25 mouse cellular contexts compared by ENCODE assay signal in the genomic region with DNA sequence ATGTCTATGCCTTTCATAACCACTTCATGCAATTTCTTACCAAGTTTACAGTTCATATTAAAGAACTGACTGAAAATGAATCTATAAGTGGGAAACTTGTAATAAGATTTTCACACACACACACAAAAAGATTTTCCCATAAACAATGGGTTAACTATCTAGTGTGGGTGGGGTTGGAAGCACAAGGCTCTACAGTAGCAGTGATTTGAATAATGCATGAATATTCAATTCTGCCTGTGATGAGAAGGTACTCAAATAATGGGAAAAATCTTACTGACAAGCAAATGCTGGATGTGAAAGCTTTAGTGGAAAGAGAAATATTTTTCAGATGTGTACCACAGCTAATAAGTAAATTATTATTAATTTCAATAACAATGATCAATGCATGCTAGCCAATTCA.
DNase-seq lines count a peak whose midpoint lies in the region; ATAC-seq lines count a peak whose summit lies in the region.
"Had no signal": no experiment of that assay in that cellular context is flagged by ENCODE, and none has a peak within 500 bp of the region (broad histone marks: within the 10 kb centered on the region; RNA-seq: fewer than 3 reads in every experiment).

No protein-coding gene starts in this region.

- H3K4me1 ChIP-seq in forebrain, embryonic 16.5 days (replicated peaks; ENCODE audit: control insufficient read depth, insufficient read depth, low read length) = no peaks in the 10 kb centered on the region
- no peaks in the 10 kb centered on the region for H3K4me1 ChIP-seq in forebrain, embryonic 11.5 days (replicated peaks; ENCODE audit: control insufficient read depth, insufficient read depth, low read length)
- no peaks in the 10 kb centered on the region; the same call in 1 of the 2 replicates for H3K4me1 ChIP-seq in midbrain, embryonic 13.5 days (replicated peaks)
- no peaks in the 10 kb centered on the region; the same call in 1 of the 2 replicates for H3K4me1 ChIP-seq in midbrain, embryonic 10.5 days
- H3K4me1 ChIP-seq in midbrain, embryonic 15.5 days = no peaks in the 10 kb centered on the region
- H3K4me1 ChIP-seq: embryonic facial prominence, embryonic 10.5 days; embryonic facial prominence, embryonic 13.5 days; hindbrain, embryonic 10.5 days; hindbrain, embryonic 13.5 days; intestine, embryonic 15.5 days had no signal

- H3K4me3 ChIP-seq in forebrain, embryonic 16.5 days (replicated peaks; ENCODE audit: low read length) = no peak overlapping the region
- no peak overlapping the region for H3K4me3 ChIP-seq in forebrain, embryonic 11.5 days (ENCODE audit: low read depth, low read length)
- H3K4me3 ChIP-seq in midbrain, embryonic 13.5 days (replicated peaks) = no peak overlapping the region
- H3K4me3 ChIP-seq in midbrain, embryonic 10.5 days = no peak overlapping the region
- no peak overlapping the region for H3K4me3 ChIP-seq in midbrain, embryonic 15.5 days
- H3K4me3 ChIP-seq: embryonic facial prominence, embryonic 10.5 days; embryonic facial prominence, embryonic 13.5 days; erythroblast, embryonic 14.5 days; gastrocnemius, adult 2 months; hindbrain, embryonic 10.5 days; hindbrain, embryonic 13.5 days; intestine, embryonic 15.5 days had no signal

- H3K9ac ChIP-seq in forebrain, embryonic 16.5 days (replicated peaks; ENCODE audit: low read depth, low read length) = no peak overlapping the region
- no peak overlapping the region for H3K9ac ChIP-seq in forebrain, embryonic 11.5 days (ENCODE audit: low read length)
- H3K9ac ChIP-seq in midbrain, embryonic 13.5 days (replicated peaks) = no peak overlapping the region
- no peak overlapping the region for H3K9ac ChIP-seq in midbrain, embryonic 15.5 days
- H3K9ac ChIP-seq: embryonic facial prominence, embryonic 13.5 days; hindbrain, embryonic 13.5 days; intestine, embryonic 15.5 days had no signal

- no peak for DNase-seq in forebrain, embryonic 11.5 days (ENCODE audit: low spot score)
- DNase-seq in midbrain, embryonic 10.5 days (ENCODE audit: low spot score) = no peak
- DNase-seq in kidney, postnatal 14 days = no peak
- DNase-seq: adrenal gland, adult 2 months; adrenal gland, postnatal 14 days; cerebellum, adult 11-12 months; cerebellum, adult 8-10 months; cerebellum, postnatal 10 days; cerebellum, postnatal 36 days; embryo, embryonic 11 days; gastrocnemius, adult 2 months; gastrocnemius, postnatal 14 days; heart, adult 11 months had no signal

- no peak overlapping the region for H3K27ac ChIP-seq in forebrain, embryonic 16.5 days (ENCODE audit: low read length)
- no peak overlapping the region for H3K27ac ChIP-seq in forebrain, embryonic 11.5 days (ENCODE audit: low read depth, low read length)
- no peak overlapping the region for H3K27ac ChIP-seq in midbrain, embryonic 13.5 days
- H3K27ac ChIP-seq in midbrain, embryonic 10.5 days (replicated peaks) = no peak overlapping the region
- H3K27ac ChIP-seq in midbrain, embryonic 15.5 days = no peak overlapping the region
- H3K27ac ChIP-seq: embryonic facial prominence, embryonic 10.5 days; embryonic facial prominence, embryonic 13.5 days; gastrocnemius, adult 2 months; hindbrain, embryonic 10.5 days; hindbrain, embryonic 13.5 days; intestine, embryonic 15.5 days had no signal

- no peaks in the 10 kb centered on the region for H3K9me3 ChIP-seq in forebrain, embryonic 16.5 days (ENCODE audit: control insufficient read depth, low read length)
- H3K9me3 ChIP-seq in forebrain, embryonic 11.5 days (ENCODE audit: control insufficient read depth, low read length) = no peaks in the 10 kb centered on the region
- no peaks in the 10 kb centered on the region for H3K9me3 ChIP-seq in midbrain, embryonic 13.5 days
- H3K9me3 ChIP-seq in midbrain, embryonic 10.5 days (replicated peaks) = no peaks in the 10 kb centered on the region
- no peaks in the 10 kb centered on the region for H3K9me3 ChIP-seq in midbrain, embryonic 15.5 days
- H3K9me3 ChIP-seq: embryonic facial prominence, embryonic 10.5 days; embryonic facial prominence, embryonic 13.5 days; hindbrain, embryonic 10.5 days; hindbrain, embryonic 13.5 days; intestine, embryonic 15.5 days had no signal

- H3K27me3 ChIP-seq in forebrain, embryonic 16.5 days (replicated peaks; ENCODE audit: control insufficient read depth, insufficient read depth, low read length) = no peaks in the 10 kb centered on the region
- no peaks in the 10 kb centered on the region for H3K27me3 ChIP-seq in forebrain, embryonic 11.5 days (ENCODE audit: control insufficient read depth, insufficient read depth, low read length)
- no peaks in the 10 kb centered on the region for H3K27me3 ChIP-seq in midbrain, embryonic 13.5 days
- H3K27me3 ChIP-seq in midbrain, embryonic 10.5 days (ENCODE audit: low read depth, poor library complexity, severe bottlenecking) = no peaks in the 10 kb centered on the region
- no peaks in the 10 kb centered on the region for H3K27me3 ChIP-seq in midbrain, embryonic 15.5 days (replicated peaks)
- H3K27me3 ChIP-seq: embryonic facial prominence, embryonic 13.5 days; hindbrain, embryonic 13.5 days; intestine, embryonic 15.5 days had no signal

- no peaks in the 10 kb centered on the region for H3K36me3 ChIP-seq in forebrain, embryonic 16.5 days (ENCODE audit: control insufficient read depth, insufficient read depth)
- H3K36me3 ChIP-seq in forebrain, embryonic 11.5 days (ENCODE audit: control insufficient read depth, insufficient read depth, low read length) = no peaks in the 10 kb centered on the region
- no peaks in the 10 kb centered on the region for H3K36me3 ChIP-seq in midbrain, embryonic 13.5 days
- H3K36me3 ChIP-seq in midbrain, embryonic 10.5 days = no peaks in the 10 kb centered on the region
- H3K36me3 ChIP-seq in midbrain, embryonic 15.5 days (replicated peaks) = no peaks in the 10 kb centered on the region
- H3K36me3 ChIP-seq: embryonic facial prominence, embryonic 10.5 days; embryonic facial prominence, embryonic 13.5 days; hindbrain, embryonic 10.5 days; hindbrain, embryonic 13.5 days; intestine, embryonic 15.5 days had no signal

- no peak overlapping the region for H3K4me2 ChIP-seq in forebrain, embryonic 16.5 days (ENCODE audit: low read length)
- no peak overlapping the region for H3K4me2 ChIP-seq in forebrain, embryonic 11.5 days (ENCODE audit: low read depth, low read length, severe bottlenecking)
- H3K4me2 ChIP-seq in midbrain, embryonic 13.5 days (replicated peaks) = no peak overlapping the region
- no peak overlapping the region for H3K4me2 ChIP-seq in midbrain, embryonic 15.5 days
- H3K4me2 ChIP-seq: embryonic facial prominence, embryonic 13.5 days; heart, embryonic 11.5 days; hindbrain, embryonic 13.5 days; intestine, embryonic 15.5 days had no signal

- ATAC-seq in forebrain, embryonic 16.5 days = peak; percentile 77
- no peak for ATAC-seq in forebrain, embryonic 11.5 days (replicated peaks; ENCODE audit: low FRiP score)
- ATAC-seq in midbrain, embryonic 13.5 days = 0 out of 2 replicates have a peak, but pooled peaks have one; percentile 27
- 0 out of 2 replicates have a peak, but pooled peaks have one; percentile 39 for ATAC-seq in midbrain, embryonic 15.5 days (replicated peaks)
- ATAC-seq: CD4-positive, CD25-positive, alpha-beta regulatory T cell, adult 4 months; hindbrain, embryonic 16.5 days; intestine, embryonic 15.5 days had no signal
